Mouse (Mus musculus): ENCODE data around the gene Ep400. TPM values are rescaled to one million over a fixed set of nuclear protein-coding genes. Genes with fewer than 3 reads are reported as not detected.
A peak's percentile ranks its signal among the peaks of the same experiment; 100 is the strongest.
"Not testable (repeated sequence)": the region's sequence is repeated elsewhere in the genome, so short reads cannot be mapped to it uniquely, and the experiment has no call there.

Ep400 gene
- polyA plus RNA-seq, 1 experiment from 2014 or later, result 64.0 TPM

DNA sequence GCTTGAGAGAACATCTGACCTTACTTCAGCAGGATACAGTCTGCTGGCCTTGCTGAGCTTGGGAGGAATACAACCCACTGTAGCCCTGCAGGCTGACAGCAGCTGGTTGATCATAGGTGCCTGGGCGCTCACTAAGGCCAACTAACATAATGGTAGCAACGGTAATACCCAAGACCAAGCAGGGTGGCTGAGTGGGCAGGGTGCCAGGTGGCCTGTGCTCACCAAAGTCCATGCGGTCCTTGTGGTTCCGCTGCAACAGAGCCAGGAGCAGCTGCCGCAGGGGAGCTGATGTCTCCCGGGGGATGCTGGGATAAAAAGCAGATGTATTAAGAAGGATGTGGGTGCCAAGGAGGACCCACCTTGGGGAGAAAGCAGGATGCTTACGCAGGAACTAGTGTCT, 23.8 kb upstream of the Ep400 start:
- DNase-seq (ENCODE audit: low spot score), result no peak
- Histone ChIP-seq H3K27me3 (ENCODE audit: low read depth, poor library complexity, severe bottlenecking) (no peaks in the 10 kb centered on the region), H3K4me1 (no peaks in the 10 kb centered on the region), H3K4me3 (no peak overlapping the region), H3K9me3 (replicated peaks) (no peaks in the 10 kb centered on the region), H3K36me3 (peaks cover 100% of the 10 kb centered on the region), H3K27ac (no peak overlapping the region)
- 94% methylated on average over 7 of the region's 7 CpGs for WGBS

DNA sequence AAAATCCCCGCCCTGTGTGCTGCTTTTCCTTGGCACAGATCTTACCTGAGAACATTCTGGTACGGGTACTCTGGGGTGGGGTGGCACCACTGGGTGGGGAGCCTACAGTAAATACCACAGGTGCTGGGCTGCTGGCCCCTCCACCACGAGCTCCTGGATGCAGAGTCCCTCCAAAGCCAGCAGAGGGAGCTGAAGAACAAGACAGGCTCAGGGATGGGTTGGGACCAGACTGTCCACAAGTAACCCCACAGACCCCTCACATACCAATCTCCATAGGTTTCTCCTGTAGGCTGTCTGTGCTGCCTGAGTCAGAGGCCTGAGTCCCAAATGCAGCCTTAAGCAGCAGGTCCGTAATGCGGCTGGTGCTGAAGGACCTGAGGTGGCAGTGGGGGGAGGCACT, 18.2 kb upstream of the Ep400 start:
- DNase-seq (ENCODE audit: low spot score), result peak; percentile 45
- Histone ChIP-seq H3K36me3 (peaks cover 97% of the 10 kb centered on the region), H3K27me3 (ENCODE audit: low read depth, poor library complexity, severe bottlenecking) (no peaks in the 10 kb centered on the region), H3K4me3 (no peak overlapping the region), H3K4me1 (no peaks in the 10 kb centered on the region), H3K9me3 (replicated peaks) (no peaks in the 10 kb centered on the region), H3K27ac (no peak overlapping the region)
- 74% methylated on average over 5 of the region's 5 CpGs for WGBS

DNA sequence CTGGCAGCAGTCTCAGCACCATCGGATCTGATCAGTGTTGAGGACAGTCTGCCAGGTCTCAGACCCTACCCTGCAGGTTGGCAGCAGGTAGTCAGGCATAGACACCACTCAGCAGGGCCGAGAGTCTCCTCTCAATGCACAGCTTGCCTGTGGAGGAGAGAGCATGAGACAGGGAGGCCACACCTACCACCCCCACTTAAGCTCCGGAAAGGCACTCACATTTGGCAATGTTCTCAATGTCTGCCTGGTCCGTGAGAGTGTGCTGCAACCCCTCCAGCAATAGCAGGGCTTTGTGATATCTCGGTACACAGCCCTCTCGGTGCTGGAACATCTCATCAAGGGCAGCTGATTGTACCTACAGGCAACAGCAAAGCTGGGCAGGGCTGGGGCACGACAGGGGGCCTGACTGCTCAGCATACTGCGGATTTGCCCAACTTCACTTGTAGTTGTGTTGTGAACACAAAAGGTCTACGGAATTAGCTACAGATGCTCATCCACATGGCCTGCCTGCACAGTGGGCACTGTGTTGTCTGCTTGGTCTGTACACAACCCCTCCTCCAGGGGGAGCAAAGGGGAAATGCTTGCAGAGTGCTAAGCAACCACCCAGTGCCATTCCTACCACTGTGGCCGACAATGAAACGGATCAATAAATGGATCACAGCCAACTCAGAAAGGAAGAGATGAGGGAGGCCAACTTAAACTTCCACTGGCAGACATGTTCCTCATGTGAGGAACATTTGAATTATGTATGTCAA, 15.7 kb upstream of the Ep400 start:
- no peak for DNase-seq (ENCODE audit: low spot score)
- Histone ChIP-seq H3K27ac (no peak overlapping the region), H3K27me3 (ENCODE audit: low read depth, poor library complexity, severe bottlenecking) (no peaks in the 10 kb centered on the region), H3K4me1 (peaks cover 1% of the 10 kb centered on the region; the same call in 1 of the 2 replicates), H3K4me3 (no peak overlapping the region), H3K9me3 (replicated peaks) (no peaks in the 10 kb centered on the region), H3K36me3 (peaks cover 73% of the 10 kb centered on the region)
- WGBS, result 89% methylated on average over 11 of the region's 11 CpGs

DNA sequence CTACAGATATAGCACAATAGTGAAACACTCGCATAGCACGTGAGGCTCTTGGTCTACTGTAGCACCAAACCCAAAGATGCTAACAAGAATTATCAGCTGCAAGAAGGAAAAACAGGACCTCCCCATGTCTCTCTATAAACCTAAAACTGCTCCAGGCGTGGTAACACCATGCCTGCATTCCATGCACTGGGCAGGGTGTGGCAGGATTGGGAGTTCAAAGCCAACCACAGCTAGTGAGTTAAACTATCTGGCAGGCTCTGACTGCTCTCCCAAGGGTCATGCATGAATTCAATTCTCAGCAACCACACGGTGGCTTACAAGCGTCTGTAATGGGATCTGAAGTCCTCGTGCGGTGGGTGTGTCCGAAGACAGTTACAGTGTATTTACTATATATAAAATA, 12.6 kb upstream of the Ep400 start:
- no peak overlapping the region for H3K4me3 ChIP-seq
- no peak overlapping the region for H3K27ac ChIP-seq
- WGBS, result 82% methylated on average over 8 of the region's 8 CpGs
- H3K36me3 ChIP-seq, result peaks cover 48% of the 10 kb centered on the region
- no peak for DNase-seq (ENCODE audit: low spot score)
- H3K27me3 ChIP-seq (ENCODE audit: low read depth, poor library complexity, severe bottlenecking), result no peaks in the 10 kb centered on the region
- no peaks in the 10 kb centered on the region for H3K9me3 ChIP-seq (replicated peaks)
- peaks cover 19% of the 10 kb centered on the region for H3K4me1 ChIP-seq

DNA sequence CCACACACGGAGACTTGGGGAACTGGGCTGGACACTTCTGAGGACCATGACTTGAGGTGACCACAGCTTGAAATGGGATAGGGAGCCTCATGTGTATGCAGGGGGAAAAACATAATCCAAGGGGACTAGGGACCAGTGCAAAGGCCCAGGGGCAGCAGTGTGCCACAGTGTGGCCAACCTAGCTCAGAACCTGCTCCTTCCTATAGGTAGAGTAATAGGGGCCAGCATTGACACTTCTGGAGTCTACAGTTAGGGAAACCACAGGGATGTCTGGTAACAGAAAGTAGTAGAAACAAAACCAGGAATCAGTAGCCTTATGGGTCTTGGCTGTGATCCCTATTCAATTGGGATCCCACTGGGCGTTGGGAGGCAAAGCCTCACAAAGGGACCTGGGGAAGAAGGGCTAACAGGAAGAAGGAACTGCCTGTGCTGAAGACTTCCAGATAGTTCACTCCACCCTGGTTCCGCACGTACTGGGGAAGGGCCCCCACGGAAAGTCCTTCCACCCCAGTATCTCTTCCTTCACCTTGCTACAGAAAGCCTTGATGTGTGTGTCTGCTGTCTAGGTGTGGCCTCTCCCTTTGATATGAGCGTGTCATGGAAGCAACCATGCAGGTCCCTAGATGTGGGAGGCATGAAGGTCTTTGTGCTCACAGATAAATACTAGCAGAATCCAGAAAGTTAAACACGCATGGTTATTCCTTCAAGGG, 11.2 kb upstream of the Ep400 start:
- Histone ChIP-seq H3K4me1 (peaks cover 19% of the 10 kb centered on the region), H3K36me3 (peaks cover 48% of the 10 kb centered on the region), H3K27ac (no peak overlapping the region), H3K4me3 (no peak overlapping the region), H3K9me3 (replicated peaks) (no peaks in the 10 kb centered on the region), H3K27me3 (ENCODE audit: low read depth, poor library complexity, severe bottlenecking) (no peaks in the 10 kb centered on the region)
- DNase-seq (ENCODE audit: low spot score), result no peak
- 89% methylated on average over 7 of the region's 7 CpGs for WGBS

DNA sequence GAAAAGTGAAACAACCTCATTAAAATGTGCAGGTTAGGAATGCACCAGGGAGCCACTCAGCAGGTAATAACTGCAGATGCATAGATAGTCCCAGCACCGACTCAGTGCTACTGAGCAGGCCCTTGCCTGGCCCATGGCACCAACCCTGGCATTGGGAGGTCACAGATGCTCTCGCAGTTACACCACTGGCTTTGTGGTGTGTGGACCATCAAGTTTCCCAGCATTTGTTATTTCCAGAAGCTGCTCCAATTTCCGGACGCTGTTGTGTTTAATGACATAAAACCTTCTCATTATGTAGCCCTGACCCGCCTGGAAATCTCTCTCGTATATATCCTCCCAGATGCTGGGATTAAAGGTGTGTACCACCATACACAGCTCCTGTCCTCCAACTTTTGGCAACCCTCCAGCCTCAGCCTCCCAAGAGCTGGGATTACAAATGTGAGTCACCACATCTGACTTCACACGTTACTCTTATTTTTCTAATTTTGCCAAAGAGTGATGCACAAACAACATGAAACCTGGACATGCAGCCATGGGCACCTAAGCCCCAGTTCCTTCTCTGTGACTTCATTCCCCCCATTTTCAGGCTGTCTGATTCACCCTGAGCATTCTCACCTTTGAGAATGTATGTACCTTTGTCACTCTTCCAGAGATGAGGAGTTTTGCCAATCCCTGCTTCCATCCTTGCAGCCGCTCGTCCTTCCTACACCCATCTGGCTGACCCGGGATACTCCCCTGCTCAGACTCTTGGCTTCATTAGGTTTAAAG, 10.4 kb upstream of the Ep400 start:
- Histone ChIP-seq H3K36me3 (peaks cover 48% of the 10 kb centered on the region), H3K27ac (peak overlapping the region; percentile 89), H3K4me1 (peaks cover 19% of the 10 kb centered on the region), H3K9me3 (replicated peaks) (no peaks in the 10 kb centered on the region), H3K4me3 (peak overlapping the region; percentile 90), H3K27me3 (ENCODE audit: low read depth, poor library complexity, severe bottlenecking) (no peaks in the 10 kb centered on the region)
- no peak for DNase-seq (ENCODE audit: low spot score)
- 62% methylated on average over 10 of the region's 10 CpGs for WGBS

DNA sequence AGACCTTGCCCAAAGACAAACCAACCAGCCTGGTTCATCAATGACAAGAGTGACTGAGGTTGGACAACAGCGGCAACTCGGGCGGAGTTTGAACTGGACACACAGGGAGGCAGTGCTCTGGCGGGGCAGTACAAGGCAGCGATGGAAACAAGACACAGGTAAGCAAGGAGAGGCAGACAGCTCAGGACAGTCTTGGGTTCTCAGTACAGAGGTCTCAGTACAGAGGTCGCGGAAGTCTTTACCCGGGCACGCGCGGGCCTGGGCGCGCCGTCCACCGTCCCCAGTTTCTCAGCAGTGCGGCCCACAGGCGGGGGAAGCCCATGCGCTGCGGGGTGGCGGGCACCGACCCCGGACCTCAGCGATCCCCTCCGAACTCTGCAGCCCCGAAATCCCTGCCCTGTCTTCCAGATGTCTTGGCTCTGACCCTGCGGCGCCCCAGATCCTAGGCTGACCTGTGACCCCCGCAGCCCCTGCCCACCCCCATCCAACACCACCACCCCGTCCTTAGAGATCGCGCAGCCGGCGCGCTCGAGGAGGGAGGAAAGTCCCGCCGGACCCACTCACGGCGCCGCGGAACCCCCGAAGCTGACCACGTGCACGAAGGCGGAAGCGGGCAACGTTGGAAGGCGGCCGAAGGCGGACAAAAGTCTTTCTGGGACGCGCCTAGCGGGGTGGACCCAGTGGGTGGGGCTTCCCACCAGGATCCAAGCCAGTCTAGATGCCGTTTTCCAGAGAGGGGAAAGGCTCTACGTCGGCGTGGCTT, 9.7 kb upstream of the Ep400 start, which contains the start of gene Pus1:
Gene Pus1, minus strand, starts transcription at position 662 of the 763 bp plus-strand sequence.
- Histone ChIP-seq H3K27me3 (ENCODE audit: low read depth, poor library complexity, severe bottlenecking) (no peaks in the 10 kb centered on the region), H3K36me3 (peaks cover 49% of the 10 kb centered on the region), H3K4me1 (peaks cover 19% of the 10 kb centered on the region), H3K27ac (peak within 1 kb of the TSS; percentile 89), H3K4me3 (peak within 1 kb of the TSS; percentile 90), H3K9me3 (replicated peaks) (no peaks in the 10 kb centered on the region)
- WGBS, result under 1% methylated on average over 57 of the region's 57 CpGs
- peak; percentile 91 for DNase-seq (ENCODE audit: low spot score)

DNA sequence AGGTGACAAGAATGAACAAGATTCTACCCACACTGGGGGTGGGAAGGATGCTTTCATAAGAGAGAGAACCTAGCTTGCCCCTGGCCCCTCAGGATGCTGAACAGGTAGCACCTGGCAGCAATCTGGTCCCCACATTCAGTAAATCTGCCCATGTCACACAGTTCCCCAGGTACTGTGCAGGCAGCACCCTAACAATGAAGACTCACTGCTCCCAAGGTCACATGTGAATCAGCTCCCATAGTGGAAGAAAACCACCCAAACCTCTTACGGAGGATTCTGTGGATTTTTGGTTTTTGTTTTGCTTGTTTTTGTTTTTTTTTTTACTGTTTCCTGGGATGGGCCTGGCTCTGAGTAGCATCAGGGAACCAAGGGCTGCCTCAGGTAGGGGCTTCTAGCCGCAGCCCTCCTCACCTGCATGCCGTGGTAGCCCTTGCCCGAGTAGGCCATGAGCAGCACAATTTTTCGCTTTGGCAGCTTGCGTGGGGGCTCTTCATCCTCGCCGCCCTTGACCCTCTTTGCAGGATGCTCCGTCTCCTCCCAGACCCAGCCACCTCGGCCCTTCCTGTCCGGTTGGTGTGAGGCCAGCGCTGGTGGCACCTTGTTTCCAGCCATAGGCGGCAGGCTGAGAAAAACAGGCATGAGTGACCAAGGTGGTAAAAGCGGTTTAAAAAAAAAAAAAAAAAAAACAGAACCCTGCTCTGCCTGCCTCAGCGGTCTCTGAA, 8.9 kb upstream of the Ep400 start:
- H3K4me3 ChIP-seq, result peak overlapping the region; percentile 90
- peaks cover 19% of the 10 kb centered on the region for H3K4me1 ChIP-seq
- peak overlapping the region; percentile 89 for H3K27ac ChIP-seq
- WGBS, result 20% methylated on average over 15 of the region's 15 CpGs
- no peaks in the 10 kb centered on the region for H3K27me3 ChIP-seq (ENCODE audit: low read depth, poor library complexity, severe bottlenecking)
- DNase-seq (ENCODE audit: low spot score), result no peak
- no peaks in the 10 kb centered on the region for H3K9me3 ChIP-seq (replicated peaks)
- H3K36me3 ChIP-seq, result peaks cover 51% of the 10 kb centered on the region

DNA sequence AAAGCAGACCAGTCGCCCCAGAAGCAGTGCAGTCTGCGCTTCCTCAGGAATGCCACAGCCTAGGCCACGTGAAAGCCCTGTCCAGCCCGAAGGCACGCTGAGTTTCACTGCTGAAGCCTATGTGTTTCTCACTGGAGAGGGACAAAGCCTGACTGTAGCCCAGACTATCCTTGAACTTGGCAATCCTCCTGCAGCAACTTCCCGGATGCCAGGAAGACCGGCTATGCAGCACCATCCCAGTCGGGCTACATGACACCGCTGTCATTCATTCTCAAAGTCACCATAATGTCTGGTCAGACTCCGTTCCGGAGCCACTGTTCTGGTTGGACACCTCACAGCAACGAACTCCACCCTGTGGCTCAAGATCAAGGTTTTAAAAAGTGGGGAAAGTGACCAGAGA, 7.7 kb upstream of the Ep400 start:
- Histone ChIP-seq H3K27me3 (ENCODE audit: low read depth, poor library complexity, severe bottlenecking) (no peaks in the 10 kb centered on the region), H3K27ac (no peak overlapping the region), H3K36me3 (peaks cover 55% of the 10 kb centered on the region), H3K4me1 (peaks cover 19% of the 10 kb centered on the region), H3K9me3 (replicated peaks) (no peaks in the 10 kb centered on the region), H3K4me3 (no peak overlapping the region)
- no peak for DNase-seq (ENCODE audit: low spot score)
- 93% methylated on average over 12 of the region's 12 CpGs for WGBS

DNA sequence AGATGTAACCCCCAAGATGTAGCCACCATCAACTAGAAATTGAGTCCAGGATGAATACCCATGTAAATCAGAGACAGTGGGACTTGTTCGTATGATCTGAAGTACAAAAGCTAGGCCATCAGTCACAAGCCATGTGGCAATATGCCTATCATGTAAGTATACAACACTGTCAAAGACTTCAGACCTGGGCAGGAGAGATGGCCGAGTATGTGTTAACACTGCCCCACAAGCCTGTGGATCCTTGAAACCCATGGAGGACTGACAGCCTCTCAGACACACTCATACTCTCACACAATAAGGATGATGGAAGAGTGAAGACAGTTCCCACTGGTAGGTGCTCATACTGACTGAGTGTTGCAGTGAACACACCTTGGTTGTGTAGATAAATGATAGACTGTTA, 5.6 kb upstream of the Ep400 start:
- no peaks in the 10 kb centered on the region for H3K9me3 ChIP-seq (replicated peaks)

DNA sequence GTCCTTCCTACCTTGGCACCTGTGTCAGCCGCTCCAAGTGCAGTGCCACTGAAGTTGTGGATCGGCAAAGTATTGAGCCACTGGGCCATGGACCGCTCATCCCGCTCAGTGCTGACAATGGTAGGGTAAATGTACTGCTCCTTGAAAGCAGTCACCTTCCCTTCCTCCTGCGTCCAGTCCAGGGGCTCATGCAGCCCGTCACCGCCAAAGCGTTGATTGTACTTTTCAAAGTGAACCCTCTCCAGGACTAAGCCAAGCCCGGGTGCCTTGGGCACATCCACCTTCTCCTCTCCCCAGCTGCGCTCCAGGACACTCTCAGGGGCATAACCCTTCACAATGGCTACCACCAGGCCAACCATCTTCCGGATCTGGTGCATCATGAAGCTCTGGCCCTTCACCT, 4.0 kb upstream of the Ep400 start:
- DNase-seq (ENCODE audit: low spot score), result no peak
- H3K27ac ChIP-seq, result no peak overlapping the region
- H3K4me3 ChIP-seq, result no peak overlapping the region
- peaks cover 67% of the 10 kb centered on the region for H3K36me3 ChIP-seq
- no peaks in the 10 kb centered on the region for H3K9me3 ChIP-seq (replicated peaks)
- no peaks in the 10 kb centered on the region for H3K27me3 ChIP-seq (ENCODE audit: low read depth, poor library complexity, severe bottlenecking)
- 94% methylated on average over 11 of the region's 11 CpGs for WGBS
- H3K4me1 ChIP-seq, result peaks cover 10% of the 10 kb centered on the region

More for the DNA sequence above, 5.6 kb upstream of the Ep400 start:
- H3K36me3 ChIP-seq, result peaks cover 67% of the 10 kb centered on the region
- no peak overlapping the region for H3K27ac ChIP-seq
- H3K4me1 ChIP-seq, result peaks cover 17% of the 10 kb centered on the region
- 95% methylated on average over 2 of the region's 2 CpGs for WGBS
- H3K4me3 ChIP-seq, result no peak overlapping the region
- H3K27me3 ChIP-seq (ENCODE audit: low read depth, poor library complexity, severe bottlenecking), result no peaks in the 10 kb centered on the region
- no peak for DNase-seq (ENCODE audit: low spot score)

DNA sequence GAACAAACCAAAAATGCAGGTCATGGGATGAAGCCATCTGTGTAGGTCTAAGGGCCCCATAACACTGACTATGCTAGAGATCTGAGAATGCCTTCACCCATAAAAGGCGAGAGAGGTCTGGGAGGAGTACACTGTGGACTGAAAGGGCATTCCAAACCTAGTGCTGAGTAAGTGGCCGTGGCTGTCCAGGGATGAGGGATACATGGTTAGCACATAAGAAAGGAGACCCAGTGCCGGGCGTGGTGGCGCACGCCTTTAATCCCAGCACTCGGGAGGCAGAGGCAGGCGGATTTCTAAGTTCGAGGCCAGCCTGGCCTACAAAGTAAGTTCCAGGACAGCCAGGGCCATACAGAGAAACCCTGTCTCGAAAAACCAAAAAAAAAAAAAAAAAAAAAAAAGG, 2.4 kb upstream of the Ep400 start:
- not testable (repeated sequence) for H3K4me3 ChIP-seq; H3K27ac ChIP-seq; H3K9me3 ChIP-seq (replicated peaks); DNase-seq (ENCODE audit: low spot score); H3K27me3 ChIP-seq (ENCODE audit: low read depth, poor library complexity, severe bottlenecking)
- peaks cover 12% of the 10 kb centered on the region for H3K4me1 ChIP-seq
- 91% methylated on average over 10 of the region's 10 CpGs for WGBS
- H3K36me3 ChIP-seq, result peaks cover 59% of the 10 kb centered on the region
